Mouse (Mus musculus): Measurements from ENCODE around the gene Srsf11. TPM values are rescaled to one million over a fixed set of nuclear protein-coding genes. Genes with fewer than 3 reads are reported as not detected.
A peak's percentile ranks its signal among the peaks of the same experiment; 100 is the strongest.

The Srsf11 gene
- polyA plus RNA-seq, 1 experiment from 2014 or later = 361 TPM

GRCm38 (mm10) chr3:158061811-158062523 lies 25.5 kb upstream of the Srsf11 start:
- Histone ChIP-seq H3K4me2 (ENCODE audit: low read depth, severe bottlenecking) (no peak overlapping the region), H3K9ac (ENCODE audit: low read length) (no peak overlapping the region), H3K4me3 (ENCODE audit: low read depth, low read length) (no peak overlapping the region), H3K27me3 (ENCODE audit: control insufficient read depth, insufficient read depth, low read length) (no peaks in the 10 kb centered on the region), H3K9me3 (ENCODE audit: control insufficient read depth, low read length) (no peaks in the 10 kb centered on the region), H3K4me1 (ENCODE audit: control insufficient read depth, insufficient read depth, low read length) (no peaks in the 10 kb centered on the region), H3K27ac (replicated peaks; ENCODE audit: low read depth, low read length) (no peak overlapping the region), H3K36me3 (ENCODE audit: control insufficient read depth, insufficient read depth, low read length) (peaks cover 4% of the 10 kb centered on the region; the same call in 1 of the 2 replicates)
- 90% methylated on average over 5 of the region's 5 CpGs for WGBS
- no peak for DNase-seq (ENCODE audit: low spot score)
- no peak for ATAC-seq (ENCODE audit: insufficient number of reproducible peaks, low FRiP score, low TSS enrichment, low read depth)

- H3K36me3 ChIP-seq (ENCODE audit: control insufficient read depth, insufficient read depth, low read length) = peaks cover 6% of the 10 kb centered on the region; the same call in 1 of the 2 replicates
- no peaks in the 10 kb centered on the region for H3K4me1 ChIP-seq (ENCODE audit: control insufficient read depth, insufficient read depth, low read length)
- WGBS = 91% methylated on average over 2 of the region's 2 CpGs
- H3K4me3 ChIP-seq (ENCODE audit: low read depth, low read length) = no peak overlapping the region
- no peak overlapping the region for H3K27ac ChIP-seq (replicated peaks; ENCODE audit: low read depth, low read length)
- no peak for DNase-seq (ENCODE audit: low spot score)
- no peak for ATAC-seq (ENCODE audit: insufficient number of reproducible peaks, low FRiP score, low TSS enrichment, low read depth)
- H3K4me2 ChIP-seq (ENCODE audit: low read depth, severe bottlenecking) = no peak overlapping the region
- H3K27me3 ChIP-seq (ENCODE audit: control insufficient read depth, insufficient read depth, low read length) = no peaks in the 10 kb centered on the region
- no peak overlapping the region for H3K9ac ChIP-seq (ENCODE audit: low read length)
- no peaks in the 10 kb centered on the region for H3K9me3 ChIP-seq (ENCODE audit: control insufficient read depth, low read length)
These were observed 24.3 kb upstream of the Srsf11 start for GRCm38 (mm10) chr3:158060621-158061291.

GRCm38 (mm10) chr3:158049508-158049907 lies 13.1 kb upstream of the Srsf11 start:
- DNase-seq (ENCODE audit: low spot score) (no peak), ATAC-seq (ENCODE audit: insufficient number of reproducible peaks, low FRiP score, low TSS enrichment, low read depth) (no peak)
- 82% methylated on average over 2 of the region's 2 CpGs for WGBS
- Histone ChIP-seq H3K27me3 (ENCODE audit: control insufficient read depth, insufficient read depth, low read length) (no peaks in the 10 kb centered on the region), H3K27ac (replicated peaks; ENCODE audit: low read depth, low read length) (no peak overlapping the region), H3K4me2 (ENCODE audit: low read depth, severe bottlenecking) (no peak overlapping the region), H3K9me3 (ENCODE audit: control insufficient read depth, low read length) (no peaks in the 10 kb centered on the region), H3K4me1 (ENCODE audit: control insufficient read depth, insufficient read depth, low read length) (no peaks in the 10 kb centered on the region), H3K36me3 (ENCODE audit: control insufficient read depth, insufficient read depth, low read length) (no peaks in the 10 kb centered on the region; the same call in 1 of the 2 replicates), H3K9ac (ENCODE audit: low read length) (no peak overlapping the region), H3K4me3 (ENCODE audit: low read depth, low read length) (no peak overlapping the region)

GRCm38 (mm10) chr3:158040755-158041154 lies 4.3 kb upstream of the Srsf11 start:
- Histone ChIP-seq H3K36me3 (ENCODE audit: control insufficient read depth, insufficient read depth, low read length) (no peaks in the 10 kb centered on the region; the same call in 1 of the 2 replicates), H3K4me2 (ENCODE audit: low read depth, severe bottlenecking) (no peak overlapping the region), H3K27me3 (ENCODE audit: control insufficient read depth, insufficient read depth, low read length) (no peaks in the 10 kb centered on the region), H3K4me3 (ENCODE audit: low read depth, low read length) (no peak overlapping the region), H3K27ac (replicated peaks; ENCODE audit: low read depth, low read length) (no peak overlapping the region), H3K9ac (ENCODE audit: low read length) (no peak overlapping the region), H3K4me1 (ENCODE audit: control insufficient read depth, insufficient read depth, low read length) (peaks cover 7% of the 10 kb centered on the region; the same call in 1 of the 2 replicates), H3K9me3 (ENCODE audit: control insufficient read depth, low read length) (no peaks in the 10 kb centered on the region)
- 90% methylated on average over 2 of the region's 2 CpGs for WGBS
- no peak for DNase-seq (ENCODE audit: low spot score)
- ATAC-seq (ENCODE audit: insufficient number of reproducible peaks, low FRiP score, low TSS enrichment, low read depth) = no peak

GRCm38 (mm10) chr3:158038106-158038505 lies 1.7 kb upstream of the Srsf11 start:
- Histone ChIP-seq H3K27ac (replicated peaks; ENCODE audit: low read depth, low read length) (no peak overlapping the region), H3K36me3 (ENCODE audit: control insufficient read depth, insufficient read depth, low read length) (no peaks in the 10 kb centered on the region; the same call in 1 of the 2 replicates), H3K4me1 (ENCODE audit: control insufficient read depth, insufficient read depth, low read length) (peaks cover 10% of the 10 kb centered on the region; the same call in 1 of the 2 replicates), H3K9me3 (ENCODE audit: control insufficient read depth, low read length) (no peaks in the 10 kb centered on the region), H3K9ac (ENCODE audit: low read length) (no peak overlapping the region), H3K4me2 (ENCODE audit: low read depth, severe bottlenecking) (no peak overlapping the region), H3K27me3 (ENCODE audit: control insufficient read depth, insufficient read depth, low read length) (no peaks in the 10 kb centered on the region), H3K4me3 (ENCODE audit: low read depth, low read length) (no peak overlapping the region)
- WGBS = 82% methylated on average over 3 of the region's 3 CpGs
- no peak for DNase-seq (ENCODE audit: low spot score)
- no peak for ATAC-seq (ENCODE audit: insufficient number of reproducible peaks, low FRiP score, low TSS enrichment, low read depth)

- WGBS = 2% methylated on average over 11 of the region's 11 CpGs
- H3K4me2 ChIP-seq (ENCODE audit: low read depth, severe bottlenecking) = peak overlapping the region; percentile 60
- H3K27me3 ChIP-seq (ENCODE audit: control insufficient read depth, insufficient read depth, low read length) = no peaks in the 10 kb centered on the region
- peaks cover 15% of the 10 kb centered on the region; the same call in 1 of the 2 replicates for H3K4me1 ChIP-seq (ENCODE audit: control insufficient read depth, insufficient read depth, low read length)
- peak overlapping the region; percentile 9; the same call in 1 of the 2 replicates for H3K27ac ChIP-seq (replicated peaks; ENCODE audit: low read depth, low read length)
- H3K9me3 ChIP-seq (ENCODE audit: control insufficient read depth, low read length) = no peaks in the 10 kb centered on the region
- DNase-seq (ENCODE audit: low spot score) = no peak
- ATAC-seq (ENCODE audit: insufficient number of reproducible peaks, low FRiP score, low TSS enrichment, low read depth) = no peak
- H3K9ac ChIP-seq (ENCODE audit: low read length) = peak overlapping the region; percentile 81
- H3K4me3 ChIP-seq (ENCODE audit: low read depth, low read length) = peak overlapping the region; percentile 72
- no peaks in the 10 kb centered on the region for H3K36me3 ChIP-seq (ENCODE audit: control insufficient read depth, insufficient read depth, low read length)
These were observed 573 bp downstream of the Srsf11 start for GRCm38 (mm10) chr3:158035866-158036265.

GRCm38 (mm10) chr3:158032106-158032505 lies 4.3 kb downstream of the Srsf11 start:
- DNase-seq (ENCODE audit: low spot score) (no peak), ATAC-seq (ENCODE audit: insufficient number of reproducible peaks, low FRiP score, low TSS enrichment, low read depth) (no peak)
- 10% methylated on average over 4 of the region's 4 CpGs for WGBS
- no peaks in the 10 kb centered on the region for H3K9me3 ChIP-seq (ENCODE audit: control insufficient read depth, low read length)
- H3K4me2 ChIP-seq (ENCODE audit: low read depth, severe bottlenecking) = peak overlapping the region; percentile 81
- peak overlapping the region; percentile 96 for H3K9ac ChIP-seq (ENCODE audit: low read length)
- no peaks in the 10 kb centered on the region for H3K36me3 ChIP-seq (ENCODE audit: control insufficient read depth, insufficient read depth, low read length)
- no peaks in the 10 kb centered on the region for H3K27me3 ChIP-seq (ENCODE audit: control insufficient read depth, insufficient read depth, low read length)
- no peak overlapping the region; the same call in 1 of the 2 replicates for H3K27ac ChIP-seq (replicated peaks; ENCODE audit: low read depth, low read length)
- peak overlapping the region; percentile 93 for H3K4me3 ChIP-seq (ENCODE audit: low read depth, low read length)
- peaks cover 8% of the 10 kb centered on the region; the same call in 1 of the 2 replicates for H3K4me1 ChIP-seq (ENCODE audit: control insufficient read depth, insufficient read depth, low read length)

- Histone ChIP-seq H3K27me3 (ENCODE audit: control insufficient read depth, insufficient read depth, low read length) (no peaks in the 10 kb centered on the region), H3K4me1 (ENCODE audit: control insufficient read depth, insufficient read depth, low read length) (peaks cover 8% of the 10 kb centered on the region; the same call in 1 of the 2 replicates), H3K9ac (ENCODE audit: low read length) (peak overlapping the region; percentile 96), H3K36me3 (ENCODE audit: control insufficient read depth, insufficient read depth, low read length) (no peaks in the 10 kb centered on the region), H3K9me3 (ENCODE audit: control insufficient read depth, low read length) (no peaks in the 10 kb centered on the region), H3K4me2 (ENCODE audit: low read depth, severe bottlenecking) (peak overlapping the region; percentile 81), H3K27ac (replicated peaks; ENCODE audit: low read depth, low read length) (peak overlapping the region; percentile 97), H3K4me3 (ENCODE audit: low read depth, low read length) (peak overlapping the region; percentile 93)
- ATAC-seq (ENCODE audit: insufficient number of reproducible peaks, low FRiP score, low TSS enrichment, low read depth) (peak; percentile 87), DNase-seq (ENCODE audit: low spot score) (peak; percentile 94)
- WGBS = under 1% methylated on average over 61 of the region's 61 CpGs
These were observed 5.0 kb downstream of the Srsf11 start for GRCm38 (mm10) chr3:158031371-158031925.
